Mouse (Mus musculus): ENCODE results near the gene Ube3b.
A peak's percentile ranks its signal among the peaks of the same experiment; 100 is the strongest.

Gene Ube3b

GRCm38 (mm10) chr5:114373581-114373980 is 6.8 kb upstream of the Ube3b start:
- DNase-seq (ENCODE audit: low read depth in 2 of 2, low spot score in 2 of 2) = no peak

- DNase-seq (ENCODE audit: low read depth in 2 of 2, low spot score in 2 of 2) = peak; percentile 21 to 24
These were observed 5.8 kb upstream of the Ube3b start for GRCm38 (mm10) chr5:114374409-114375213.

GRCm38 (mm10) chr5:114378177-114378920 is 2.1 kb upstream of the Ube3b start:
- DNase-seq (ENCODE audit: low read depth in 2 of 2, low spot score in 2 of 2) = peak; percentile 25 to 47

GRCm38 (mm10) chr5:114378936-114379335 is 1.5 kb upstream of the Ube3b start:
- no peak for DNase-seq (ENCODE audit: low read depth in 2 of 2, low spot score in 2 of 2)

GRCm38 (mm10) chr5:114379763-114380162 is 644 bp upstream of the Ube3b start:
- no peak for DNase-seq (ENCODE audit: low read depth in 2 of 2, low spot score in 2 of 2)

- DNase-seq (ENCODE audit: low read depth in 2 of 2, low spot score in 2 of 2) = no peak
These were observed 575 bp downstream of the Ube3b start for GRCm38 (mm10) chr5:114381013-114381351.

- peak; percentile 50 to 71 for DNase-seq (ENCODE audit: low read depth in 2 of 2, low spot score in 2 of 2)
These were observed 2.9 kb downstream of the Ube3b start for GRCm38 (mm10) chr5:114383184-114383904.

GRCm38 (mm10) chr5:114384448-114384847 is 4.0 kb downstream of the Ube3b start:
- no peak for DNase-seq (ENCODE audit: low read depth in 2 of 2, low spot score in 2 of 2)

GRCm38 (mm10) chr5:114393169-114393568 is 12.8 kb downstream of the Ube3b start:
- DNase-seq (ENCODE audit: low read depth in 2 of 2, low spot score in 2 of 2) = no peak

GRCm38 (mm10) chr5:114406592-114406991 is 26.2 kb downstream of the Ube3b start:
- no peak for DNase-seq (ENCODE audit: low read depth in 2 of 2, low spot score in 2 of 2)

- no peak for DNase-seq (ENCODE audit: low read depth in 2 of 2, low spot score in 2 of 2)
These were observed 26.9 kb downstream of the Ube3b start for GRCm38 (mm10) chr5:114407269-114407668.

- no peak for DNase-seq (ENCODE audit: low read depth in 2 of 2, low spot score in 2 of 2)
These were observed 27.4 kb downstream of the Ube3b start for GRCm38 (mm10) chr5:114407810-114408209.

- DNase-seq (ENCODE audit: low read depth in 2 of 2, low spot score in 2 of 2) = no peak
These were observed 28.4 kb downstream of the Ube3b start for GRCm38 (mm10) chr5:114408846-114409245.

- DNase-seq (ENCODE audit: low read depth in 2 of 2, low spot score in 2 of 2) = no peak
These were observed 30.0 kb downstream of the Ube3b start for GRCm38 (mm10) chr5:114410429-114410828.

- no peak for DNase-seq (ENCODE audit: low read depth in 2 of 2, low spot score in 2 of 2)
These were observed 32.1 kb downstream of the Ube3b start for GRCm38 (mm10) chr5:114412361-114412998.

- DNase-seq (ENCODE audit: low read depth in 2 of 2, low spot score in 2 of 2) = no peak
These were observed 32.8 kb downstream of the Ube3b start for GRCm38 (mm10) chr5:114413067-114413735.

- no peak for DNase-seq (ENCODE audit: low read depth in 2 of 2, low spot score in 2 of 2)
These were observed 35.2 kb downstream of the Ube3b start for GRCm38 (mm10) chr5:114415606-114416005.

GRCm38 (mm10) chr5:114416855-114417254 is 36.4 kb downstream of the Ube3b start:
- DNase-seq (ENCODE audit: low read depth in 2 of 2, low spot score in 2 of 2) = no peak

- DNase-seq (ENCODE audit: low read depth in 2 of 2, low spot score in 2 of 2) = no peak
These were observed 38.1 kb downstream of the Ube3b start for GRCm38 (mm10) chr5:114418541-114418940.

GRCm38 (mm10) chr5:114421561-114422298 is 41.3 kb downstream of the Ube3b start:
- no peak for DNase-seq (ENCODE audit: low read depth in 2 of 2, low spot score in 2 of 2)

All from CD8-positive naive resting alpha-beta T cell, adult 2 months (primary cell).